Mouse (Mus musculus) right cerebral cortex, postnatal 4 days (tissue): ENCODE data around the gene Osbpl9.

Experiments used
- DNase-seq: peaks from one replicate; pipeline ENCODE4 v3.0.0-alpha.2; 2022

Osbpl9 gene

DNA sequence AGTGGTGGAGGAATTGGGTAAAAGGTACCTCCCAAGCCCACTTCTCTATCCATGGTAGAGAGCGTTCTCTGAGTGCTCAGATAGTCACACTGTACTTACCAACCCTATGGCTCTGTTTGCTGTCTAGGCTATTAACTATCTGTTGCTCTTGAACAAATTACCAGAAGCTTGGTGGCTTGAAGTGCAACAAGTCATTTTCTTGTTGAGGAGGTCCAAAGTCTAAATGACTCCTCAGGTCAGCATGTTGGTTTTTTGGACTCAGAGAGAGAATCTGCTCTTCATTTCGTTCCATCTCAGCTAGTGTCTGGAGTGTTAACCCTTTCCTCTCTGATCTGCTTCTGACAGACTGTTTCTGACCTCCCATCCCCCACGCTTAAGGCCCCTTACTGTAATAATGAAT lies 177.0 kb downstream of the Osbpl9 start:
- no peak for DNase-seq

DNA sequence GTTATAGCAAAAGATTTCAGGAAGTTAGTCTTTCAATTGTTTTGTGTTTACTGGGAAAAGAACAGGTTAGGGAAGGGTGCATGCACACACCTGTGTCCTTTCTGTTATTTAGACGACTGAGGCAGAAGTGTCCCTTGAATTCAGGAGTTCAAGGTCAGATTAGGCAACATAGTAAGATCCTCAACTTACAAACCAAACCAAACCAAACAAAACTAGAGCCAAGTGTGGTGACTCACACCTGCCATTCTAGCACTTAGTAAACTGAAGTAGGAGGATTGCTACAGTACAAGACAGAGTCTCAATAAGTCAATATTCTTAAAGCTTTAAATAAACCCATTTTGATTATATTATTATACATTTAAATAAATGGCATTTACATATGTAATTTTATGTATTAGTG lies 180.1 kb downstream of the Osbpl9 start:
- no peak for DNase-seq

DNA sequence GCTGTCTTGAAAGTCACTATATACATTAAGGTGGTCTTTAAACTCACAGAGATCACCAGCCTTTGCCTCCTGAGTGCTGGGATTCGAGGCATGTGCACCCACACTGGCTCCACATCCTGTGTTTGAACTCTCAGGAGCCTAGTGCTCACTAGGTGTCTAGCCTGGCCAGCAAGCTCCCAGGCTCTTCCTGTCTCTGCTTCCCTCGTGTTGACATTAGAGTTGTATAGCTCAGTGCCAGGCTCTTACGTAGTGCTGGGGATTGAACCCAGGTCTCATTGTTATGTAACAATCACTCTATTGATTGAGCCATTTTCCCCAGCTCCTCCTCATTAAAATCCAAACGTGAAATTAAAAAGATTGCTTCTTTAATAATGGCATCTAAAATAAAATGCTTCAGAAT lies 182.8 kb downstream of the Osbpl9 start:
- no peak for DNase-seq

- no peak for DNase-seq
Measured at GRCm38 (mm10) chr4:109017441-109017840, 184.6 kb downstream of the Osbpl9 start.

DNA sequence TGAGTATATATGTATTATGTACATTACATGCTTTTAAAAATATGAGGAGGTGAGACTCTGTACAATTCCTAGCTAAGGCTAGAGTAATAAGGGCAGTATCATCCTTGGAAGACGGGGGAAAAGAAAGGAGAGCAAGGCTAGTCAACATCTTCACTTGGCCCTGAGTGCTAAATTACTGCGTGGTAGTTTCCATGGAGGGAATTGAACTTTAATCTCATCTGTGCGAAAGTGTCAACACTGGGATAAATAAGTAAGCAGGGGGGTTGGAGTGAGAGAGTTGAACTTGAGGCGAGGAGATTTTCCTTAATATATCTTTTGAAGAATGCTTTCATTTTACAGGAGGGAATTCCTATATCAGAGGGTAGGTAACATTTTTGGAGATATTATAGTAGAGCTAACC lies 188.0 kb downstream of the Osbpl9 start:
- DNase-seq, result no peak
